Mouse (Mus musculus) spleen, adult 18-20 months (tissue): ENCODE results near the gene Pam16.
A peak's percentile ranks its signal among the peaks of the same experiment; 100 is the strongest.

Experiments
- DNase-seq, 2 experiments: peaks; one replicate each; pipeline ENCODE4 v3.0.0; 2022; ENCODE audit warnings: mixed read lengths in 2 of 2

The Pam16 gene

DNA sequence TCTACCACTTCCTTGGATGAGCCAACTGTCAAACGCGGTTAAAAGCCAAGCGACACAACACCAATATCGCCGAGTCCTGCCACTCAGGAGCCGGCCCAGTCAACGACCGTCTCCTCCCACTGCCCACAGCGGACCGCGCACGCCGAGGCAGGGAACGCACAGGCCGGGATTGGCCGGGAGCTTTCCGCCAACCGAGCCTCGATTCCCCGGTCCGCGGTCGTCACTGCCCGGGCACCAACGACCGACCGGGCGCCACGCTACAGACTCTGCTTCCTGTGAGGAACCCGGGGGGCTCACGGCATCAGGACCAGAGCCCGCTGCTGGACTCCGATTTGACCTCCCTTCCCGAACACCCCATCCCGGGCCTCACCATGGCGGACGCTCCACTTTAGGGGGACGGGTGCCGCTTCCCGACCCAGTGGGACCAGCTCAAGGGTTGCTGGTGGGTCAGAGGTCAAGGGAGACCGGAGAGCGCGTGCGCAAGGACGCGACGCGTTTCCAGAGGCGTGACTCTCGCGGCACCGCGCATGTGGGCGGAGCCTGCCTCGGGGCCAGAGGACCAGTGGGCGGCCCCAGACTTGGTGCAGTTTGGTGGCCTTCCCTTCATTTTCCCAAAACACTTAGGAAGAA is at the start of gene Pam16:
Pam16 (minus strand) TSS at position 508 of the 630 bp plus-strand sequence.
- peak; percentile 82 to 87 for DNase-seq

DNA sequence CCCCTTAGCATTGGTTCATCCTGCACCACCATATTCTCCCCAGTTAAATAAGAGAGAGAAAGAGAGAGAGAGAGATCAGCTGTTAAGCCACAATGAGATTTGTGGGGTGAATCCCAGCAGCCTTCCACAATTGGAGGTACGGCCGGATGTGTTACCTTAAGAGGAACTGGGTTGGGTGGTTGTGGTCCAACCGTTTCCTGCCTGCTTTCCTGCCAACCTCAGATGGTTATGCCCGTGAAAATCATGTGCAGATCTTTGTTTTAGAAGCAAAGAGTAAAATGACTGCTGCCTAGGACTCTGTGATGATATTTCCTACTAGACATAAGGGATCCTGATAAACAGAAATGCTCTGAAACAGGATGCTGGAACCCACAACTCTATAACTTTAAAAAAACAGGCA is 49.3 kb upstream of the Pam16 start:
- DNase-seq, result peak in 1 of 2 experiments; percentile 36

DNA sequence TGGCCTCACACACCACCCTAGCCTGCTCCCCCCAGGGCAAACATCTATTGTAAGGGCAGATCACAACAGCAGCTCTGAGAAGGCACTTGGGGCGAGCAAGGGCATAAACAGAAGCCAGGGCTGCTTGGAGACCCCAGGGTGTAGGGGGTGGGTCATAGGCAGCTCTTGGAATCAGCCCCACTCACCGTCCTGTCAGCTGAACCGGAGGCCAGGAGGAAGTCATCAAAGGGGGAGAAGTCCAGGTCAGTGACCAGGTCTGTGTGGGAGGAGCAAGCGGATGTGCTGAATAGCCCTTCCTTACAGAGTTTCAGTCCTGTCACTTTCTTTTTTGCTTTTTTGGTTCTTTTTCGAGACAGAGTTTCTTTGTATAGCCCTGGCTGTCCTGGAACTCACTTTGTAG is 45.5 kb upstream of the Pam16 start:
- no peak for DNase-seq

DNA sequence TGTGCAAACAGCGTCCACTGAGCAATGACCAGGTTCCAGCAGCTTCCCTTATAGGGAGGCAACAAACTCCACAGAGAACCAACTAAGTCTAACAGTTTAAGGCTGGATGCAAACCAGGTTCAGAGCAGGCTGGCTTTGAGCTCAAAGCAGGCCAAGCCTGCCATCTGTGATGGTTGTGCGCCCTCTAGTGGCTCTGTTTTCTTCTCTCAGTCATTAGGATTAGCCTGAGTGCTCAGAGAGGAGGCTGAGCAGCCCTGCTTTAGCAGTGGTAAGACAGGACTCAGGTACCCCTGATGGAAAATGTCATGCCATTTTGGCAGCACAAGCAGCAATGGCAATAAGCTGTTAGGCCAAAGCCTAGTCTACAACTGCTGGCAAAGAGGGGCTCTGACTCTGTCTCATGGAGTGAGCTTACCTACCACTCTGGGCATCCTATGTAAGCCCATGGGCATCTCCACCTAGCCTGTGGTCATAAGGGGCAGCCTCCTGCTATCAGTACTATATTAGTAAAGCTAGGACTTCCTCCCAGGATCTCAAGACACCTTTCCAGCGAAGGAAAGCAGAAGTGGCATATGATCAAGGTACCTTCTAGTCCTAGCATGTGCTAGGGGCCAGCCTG is 42.5 kb upstream of the Pam16 start:
- DNase-seq, result peak; percentile 51 to 83

DNA sequence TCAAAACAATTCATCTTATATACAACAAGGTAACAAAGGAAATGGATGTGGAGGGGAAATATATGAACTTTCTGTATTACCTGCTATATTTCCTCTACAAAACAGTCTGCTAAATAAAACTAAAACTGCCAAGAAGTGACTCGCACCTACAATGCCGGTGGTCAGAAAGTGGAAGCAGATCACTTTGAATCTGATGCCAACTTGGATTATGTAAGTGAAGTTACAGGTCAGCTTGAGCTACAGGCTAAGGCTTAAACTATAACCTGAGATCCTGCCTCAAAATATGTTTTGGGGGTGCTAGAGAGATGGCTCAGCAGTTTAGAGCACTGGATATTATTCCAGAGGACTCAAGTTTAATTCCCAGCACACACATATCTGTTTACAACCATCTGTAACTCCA is 40.9 kb upstream of the Pam16 start:
- no peak for DNase-seq

DNA sequence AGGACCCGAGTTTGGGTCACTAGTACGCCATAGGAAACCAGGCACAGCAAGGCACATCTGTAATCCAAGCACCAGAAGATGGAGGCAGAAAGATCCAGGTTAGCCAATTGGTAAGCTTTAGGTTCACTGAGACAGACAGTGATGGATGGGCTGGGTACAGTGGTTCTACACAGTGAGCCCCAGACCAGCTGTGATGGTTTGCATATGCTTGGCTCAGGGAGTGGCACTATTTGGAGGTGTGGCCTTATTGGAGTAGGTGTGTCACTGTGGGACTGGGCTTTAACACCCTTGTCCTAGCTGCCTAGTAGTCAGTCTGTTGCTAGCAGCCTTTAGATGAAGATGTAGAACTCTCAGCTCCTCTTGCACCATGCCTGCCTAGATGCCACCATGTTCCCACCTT is 39.0 kb upstream of the Pam16 start:
- no peak for DNase-seq

DNA sequence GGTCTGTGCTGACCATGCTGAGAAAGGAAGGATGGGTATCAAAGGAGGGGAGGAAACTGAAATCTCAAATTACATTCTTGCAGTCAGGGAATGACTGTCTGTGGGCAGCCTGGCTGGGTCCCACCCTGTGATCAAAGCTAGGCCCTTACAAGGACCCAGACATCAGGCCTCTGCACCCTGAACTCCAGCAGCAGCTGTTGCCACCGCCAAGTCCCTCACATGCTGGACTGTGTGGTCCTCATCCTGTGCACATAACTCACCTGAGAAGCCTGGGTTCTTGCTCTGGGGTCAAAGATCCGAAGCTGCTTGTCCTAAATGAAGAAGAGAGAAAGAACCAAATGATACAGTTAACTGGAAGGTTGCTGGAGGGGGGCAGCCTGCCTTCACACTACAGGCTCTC is 36.8 kb upstream of the Pam16 start:
- DNase-seq, result no peak

DNA sequence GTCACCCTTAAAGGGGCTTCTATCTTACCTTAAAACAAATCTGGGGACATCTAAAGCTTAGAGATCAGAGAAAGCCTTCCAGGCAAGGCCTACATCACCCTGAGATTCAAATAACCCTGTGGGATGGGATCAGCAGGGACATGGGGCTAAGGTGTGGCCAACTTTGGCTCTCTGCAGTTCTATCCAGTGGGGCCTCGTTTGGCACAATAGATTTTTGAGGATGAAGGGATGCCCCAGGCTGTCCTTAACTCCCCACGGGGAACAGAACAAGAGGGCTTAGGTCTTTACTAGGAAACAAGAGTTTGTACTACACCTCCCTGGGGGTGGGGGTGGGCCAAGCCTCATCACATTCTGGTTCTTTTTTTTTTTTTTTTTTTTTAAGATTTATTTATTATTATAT is 34.5 kb upstream of the Pam16 start:
- DNase-seq, result no peak

DNA sequence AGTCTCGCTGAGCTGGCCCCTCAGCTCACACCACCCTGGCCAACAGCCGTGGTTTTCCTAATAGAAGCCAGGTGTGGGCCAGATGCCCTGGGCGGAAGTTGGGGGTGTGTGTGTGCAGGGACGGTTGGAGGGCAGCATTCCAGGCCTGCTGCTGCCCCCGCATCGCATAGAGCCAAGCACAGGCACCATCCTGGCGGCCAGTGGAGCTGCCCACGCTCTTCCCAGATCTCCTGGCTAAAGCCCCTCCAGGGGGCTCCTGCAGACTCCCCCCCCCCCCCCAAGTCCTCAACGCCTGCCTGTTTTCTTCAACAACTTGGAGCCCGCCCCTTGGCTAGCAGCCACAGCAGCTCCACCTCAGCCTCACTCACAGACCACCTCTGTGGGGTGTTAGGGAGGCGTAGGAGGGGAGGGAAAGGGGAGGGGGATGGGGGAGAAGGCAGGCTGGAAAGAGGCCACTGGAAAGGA is 34.0 kb upstream of the Pam16 start:
- DNase-seq, result no peak

DNA sequence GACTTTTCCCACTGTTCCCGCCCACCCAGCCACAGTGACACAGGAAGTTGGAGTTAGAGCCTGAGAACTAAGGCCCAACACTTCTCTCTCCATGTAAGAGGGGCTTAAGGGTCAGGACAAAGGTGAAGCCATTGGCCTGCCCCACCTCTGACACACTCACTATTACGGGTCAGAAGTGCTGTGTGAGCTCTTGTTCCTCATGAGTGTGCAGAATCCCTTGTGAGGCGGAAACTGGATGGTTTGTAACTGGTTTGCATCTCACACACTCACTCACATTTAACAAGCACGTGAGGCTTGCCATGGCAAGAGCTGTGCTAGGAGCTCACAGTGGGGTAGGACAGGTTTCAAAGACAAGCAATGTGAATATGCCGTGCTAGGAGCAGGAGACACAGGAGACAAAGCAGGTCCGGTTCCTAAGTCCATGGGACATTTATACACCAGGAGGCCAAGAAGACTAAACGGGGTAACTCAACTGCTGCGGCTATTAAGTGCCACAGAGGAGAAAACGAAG is 31.8 kb upstream of the Pam16 start:
- no peak for DNase-seq

DNA sequence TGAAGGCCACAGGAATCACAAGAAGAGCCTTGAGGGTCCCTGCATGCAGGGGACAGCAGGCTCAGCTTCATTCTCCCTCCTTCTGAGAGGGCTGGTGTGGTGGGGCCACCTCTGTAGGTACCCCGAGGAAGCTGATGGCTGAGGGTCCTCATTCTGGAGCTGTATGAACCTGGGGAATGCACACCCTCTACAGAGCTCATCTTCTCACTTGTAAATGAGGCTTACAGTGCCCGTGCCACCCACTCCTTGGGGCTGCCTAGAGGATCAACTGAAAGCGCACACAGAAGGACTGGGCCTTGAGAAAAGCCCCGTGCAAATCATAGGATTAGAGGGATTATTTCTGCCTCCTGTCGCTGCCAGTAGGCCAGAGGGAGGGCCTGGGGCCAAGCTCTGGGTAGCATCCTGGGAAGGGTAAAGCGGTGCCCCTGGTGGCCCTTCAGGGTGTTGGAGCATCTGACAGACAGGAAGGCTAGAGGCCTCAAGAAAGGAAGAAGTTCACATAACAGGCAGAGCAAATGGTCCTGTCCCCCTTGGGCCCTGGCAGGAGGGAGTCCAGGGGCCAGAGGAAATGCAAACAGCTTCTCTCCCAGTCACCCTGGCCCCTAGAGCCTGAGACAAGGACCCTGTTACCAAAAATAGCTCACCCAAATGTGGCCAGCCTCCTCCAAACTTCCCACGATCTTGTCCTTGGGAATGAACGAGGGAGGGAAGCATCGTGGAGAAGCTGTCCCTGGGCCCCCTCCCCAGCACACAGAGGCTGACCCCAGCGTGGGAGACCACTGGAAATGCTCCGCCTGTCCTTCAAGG is 31.2 kb upstream of the Pam16 start:
- DNase-seq, result no peak

DNA sequence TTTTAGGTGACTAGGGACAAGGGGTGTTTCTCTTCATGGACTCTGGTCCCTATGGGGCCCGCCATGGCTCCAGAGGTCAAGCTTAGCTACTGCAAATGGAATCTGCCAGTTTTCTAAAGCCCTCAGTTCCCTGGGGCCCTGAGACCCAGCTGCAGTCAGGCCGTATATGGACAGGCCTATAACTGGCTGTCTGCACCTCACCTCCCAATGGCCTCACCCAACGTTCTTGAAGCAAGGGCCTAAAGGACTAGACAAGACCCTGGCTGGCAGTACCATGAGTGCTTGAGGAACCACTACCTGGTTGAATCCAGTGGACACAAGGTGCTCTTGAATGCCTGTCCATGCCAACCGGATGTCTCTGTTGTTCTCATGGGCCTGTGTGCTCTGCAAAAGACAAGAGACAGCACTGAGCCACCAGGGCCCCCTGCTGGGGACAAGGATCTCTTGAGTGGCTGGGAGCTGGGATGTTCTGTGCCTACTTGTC is 30.5 kb upstream of the Pam16 start:
- DNase-seq, result no peak

DNA sequence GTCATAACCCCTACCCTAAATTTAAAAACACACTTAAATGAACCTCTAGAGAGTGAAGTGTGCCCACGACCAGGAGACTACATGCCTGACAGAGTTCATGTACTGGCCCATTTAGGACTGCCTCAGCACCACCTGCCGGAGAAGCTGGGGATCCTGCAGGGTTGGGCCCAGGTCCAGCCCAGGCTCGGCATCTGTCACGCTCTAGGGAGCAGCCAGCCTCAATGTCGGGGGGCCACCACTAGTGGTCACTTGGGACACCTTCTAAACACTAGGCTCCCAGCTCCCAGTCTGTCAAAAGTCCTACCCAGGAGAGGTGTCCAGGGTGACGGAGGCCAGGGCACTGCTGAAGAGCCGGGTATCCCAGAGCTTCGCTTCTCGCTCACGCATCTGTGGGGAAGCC is 29.9 kb upstream of the Pam16 start:
- no peak for DNase-seq

DNA sequence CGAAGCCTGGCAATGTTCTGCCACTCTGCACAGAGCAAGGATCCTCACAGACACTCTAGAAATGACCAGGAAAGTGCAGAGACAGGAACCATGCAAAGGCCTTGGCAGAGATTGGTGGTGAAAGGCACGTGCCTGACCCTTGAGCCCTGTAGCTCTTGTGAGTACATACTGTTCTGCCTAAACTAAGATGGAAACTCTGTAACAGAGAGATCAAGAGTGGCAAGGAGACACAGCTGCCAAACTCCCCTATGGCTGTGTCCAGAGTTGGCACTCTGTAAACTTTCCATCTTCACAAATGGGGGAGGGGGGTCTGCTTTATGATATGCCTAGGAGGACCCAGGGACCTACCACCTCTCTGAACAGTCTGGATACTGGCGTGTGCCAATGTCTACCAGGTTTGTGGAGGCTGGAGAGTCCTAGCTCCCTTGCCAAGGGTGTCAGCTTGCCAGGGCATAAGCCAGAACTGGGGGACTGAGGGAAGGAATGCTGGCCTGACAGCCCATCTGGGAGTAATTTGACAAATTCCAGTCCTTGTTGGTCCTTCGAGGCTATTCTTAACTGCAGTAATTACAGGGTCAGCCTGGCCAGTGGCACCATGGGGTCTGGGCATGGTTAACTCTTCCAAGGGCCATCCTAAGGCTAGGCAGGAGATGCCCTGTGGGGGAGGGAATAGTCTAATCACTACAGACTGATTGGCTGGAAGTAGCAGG is 28.1 kb upstream of the Pam16 start:
- DNase-seq, result no peak

DNA sequence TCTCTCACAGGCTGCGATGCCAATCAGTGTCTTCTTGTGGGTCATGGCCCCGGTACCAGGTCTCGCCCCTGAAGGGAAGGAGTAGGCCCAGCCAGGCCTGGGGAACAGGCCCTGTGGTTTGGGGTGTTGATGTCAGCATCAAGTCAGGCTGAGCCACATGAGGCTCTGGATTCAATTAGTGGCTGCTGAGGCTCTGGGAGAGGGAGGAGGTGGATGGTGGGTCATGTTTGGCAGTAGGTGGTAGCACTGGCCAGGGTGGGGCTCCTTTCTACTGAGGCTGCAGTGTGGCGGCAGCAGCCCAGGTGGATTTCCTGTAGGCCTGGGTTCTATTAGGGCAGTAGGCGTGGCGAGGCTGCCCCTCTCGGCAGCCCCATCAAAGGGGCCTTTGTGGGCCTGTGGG is 26.8 kb upstream of the Pam16 start:
- no peak for DNase-seq

DNA sequence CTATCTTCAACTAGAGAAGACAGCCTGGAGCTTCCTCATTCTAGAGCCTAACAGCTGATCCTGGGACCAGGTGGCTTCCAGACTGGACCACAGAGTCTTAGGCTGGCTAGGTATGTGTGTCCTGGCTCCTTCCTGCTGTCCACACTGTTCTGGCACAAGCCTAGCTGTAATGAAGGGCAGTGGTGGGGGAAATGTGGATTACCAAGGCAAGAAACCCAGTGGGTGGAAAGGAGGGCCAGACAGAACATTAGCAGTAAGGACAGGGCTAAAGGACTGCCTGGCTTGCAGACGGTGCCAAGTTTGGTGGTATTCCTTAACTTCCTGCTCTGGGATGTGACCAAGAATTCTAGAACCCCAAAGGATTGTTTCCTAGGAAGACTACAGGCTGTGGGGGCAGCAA is 26.3 kb upstream of the Pam16 start:
- no peak for DNase-seq

DNA sequence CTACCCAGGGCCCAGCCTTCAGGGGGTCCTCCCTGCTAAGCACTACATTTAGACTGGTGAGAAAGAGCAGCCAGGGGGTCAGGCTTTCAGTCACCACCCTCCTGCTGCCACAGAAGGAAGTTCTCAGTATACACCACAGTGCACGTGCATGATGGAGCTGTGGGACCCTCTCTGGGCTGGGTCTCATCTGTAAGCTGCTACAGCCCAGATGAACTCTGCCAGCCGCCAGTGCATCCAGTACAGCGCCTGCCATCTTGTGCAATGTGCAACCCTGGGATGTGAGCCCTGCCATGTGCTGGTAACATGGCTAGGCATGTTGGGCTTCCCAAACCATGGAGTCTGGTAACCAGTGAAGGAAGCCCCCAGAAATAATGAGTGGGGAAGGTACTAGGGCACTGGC is 25.4 kb upstream of the Pam16 start:
- DNase-seq, result no peak

DNA sequence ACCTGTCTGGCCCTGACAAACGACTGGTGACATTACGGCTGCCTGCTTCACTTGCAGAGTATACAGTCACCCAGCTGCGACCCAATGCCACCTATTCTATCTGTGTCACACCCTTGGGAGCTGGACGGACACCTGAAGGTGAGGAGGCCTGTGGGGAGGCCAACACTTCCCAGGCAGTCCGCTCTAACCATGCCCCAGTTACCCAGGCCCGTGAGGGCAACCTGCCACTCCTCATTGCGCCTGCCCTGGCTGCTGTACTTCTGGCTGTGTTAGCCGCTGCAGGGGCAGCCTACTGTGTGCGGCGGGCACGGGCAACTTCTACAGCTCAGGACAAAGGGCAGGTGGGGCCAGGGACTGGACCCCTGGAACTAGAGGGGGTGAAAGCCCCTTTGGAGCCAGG is 24.9 kb upstream of the Pam16 start:
- DNase-seq, result no peak

DNA sequence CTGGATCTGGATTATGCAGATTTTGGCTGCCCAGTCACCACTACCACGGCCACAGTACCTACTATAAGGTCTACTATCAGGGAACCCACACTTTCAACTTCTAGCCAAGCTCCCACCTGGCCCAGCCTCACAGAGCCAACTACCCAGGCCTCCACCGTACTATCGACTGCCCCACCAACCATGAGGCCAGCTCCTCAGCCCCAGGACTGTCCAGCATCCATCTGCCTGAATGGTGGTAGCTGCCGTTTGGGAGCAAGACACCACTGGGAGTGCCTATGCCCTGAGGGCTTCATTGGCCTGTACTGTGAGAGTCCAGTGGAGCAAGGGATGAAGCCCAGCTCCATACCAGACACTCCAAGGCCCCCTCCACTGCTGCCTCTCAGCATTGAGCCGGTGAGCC is 24.4 kb upstream of the Pam16 start:
- DNase-seq, result no peak

DNA sequence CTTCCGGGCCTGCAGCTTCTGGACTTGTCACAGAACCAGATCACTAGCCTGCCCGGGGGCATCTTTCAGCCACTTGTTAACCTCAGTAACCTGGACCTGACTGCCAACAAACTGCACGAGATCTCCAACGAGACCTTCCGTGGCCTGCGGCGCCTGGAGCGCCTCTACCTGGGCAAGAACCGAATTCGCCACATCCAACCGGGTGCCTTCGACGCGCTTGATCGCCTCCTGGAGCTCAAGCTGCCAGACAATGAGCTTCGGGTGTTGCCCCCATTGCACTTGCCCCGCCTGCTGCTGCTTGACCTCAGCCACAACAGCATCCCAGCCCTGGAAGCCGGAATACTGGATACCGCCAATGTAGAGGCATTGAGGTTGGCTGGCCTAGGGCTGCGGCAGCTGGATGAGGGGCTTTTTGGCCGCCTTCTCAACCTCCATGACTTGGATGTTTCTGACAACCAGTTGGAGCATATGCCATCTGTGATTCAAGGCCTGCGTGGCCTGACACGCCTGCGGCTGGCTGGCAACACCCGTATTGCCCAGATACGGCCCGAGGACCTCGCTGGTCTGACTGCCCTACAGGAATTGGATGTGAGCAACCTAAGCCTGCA is 23.7 kb upstream of the Pam16 start:
- no peak for DNase-seq

DNA sequence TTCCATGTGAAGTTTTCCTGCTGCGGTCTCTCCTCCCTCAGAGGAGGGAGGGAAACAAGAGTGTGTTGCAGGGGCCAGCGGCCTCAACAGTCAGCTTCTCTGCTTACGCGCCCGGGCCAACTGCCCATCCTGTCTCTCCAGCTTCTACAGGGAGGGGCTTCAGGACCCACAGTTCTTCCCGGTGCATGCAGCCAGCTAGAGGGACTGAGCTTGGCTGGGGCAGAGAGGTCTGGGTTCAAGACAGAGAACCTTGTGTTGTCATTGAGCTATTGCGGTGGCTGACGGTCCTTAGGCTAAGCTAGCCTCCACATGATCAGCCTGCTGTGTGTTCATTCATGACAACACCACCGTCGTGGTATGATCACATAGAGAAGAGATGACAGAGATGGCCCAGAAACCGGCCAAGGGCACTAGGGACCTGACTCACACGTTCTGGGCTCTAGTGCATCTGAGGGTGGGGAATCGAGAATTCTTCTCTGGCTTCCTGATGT is 22.9 kb upstream of the Pam16 start:
- no peak for DNase-seq

DNA sequence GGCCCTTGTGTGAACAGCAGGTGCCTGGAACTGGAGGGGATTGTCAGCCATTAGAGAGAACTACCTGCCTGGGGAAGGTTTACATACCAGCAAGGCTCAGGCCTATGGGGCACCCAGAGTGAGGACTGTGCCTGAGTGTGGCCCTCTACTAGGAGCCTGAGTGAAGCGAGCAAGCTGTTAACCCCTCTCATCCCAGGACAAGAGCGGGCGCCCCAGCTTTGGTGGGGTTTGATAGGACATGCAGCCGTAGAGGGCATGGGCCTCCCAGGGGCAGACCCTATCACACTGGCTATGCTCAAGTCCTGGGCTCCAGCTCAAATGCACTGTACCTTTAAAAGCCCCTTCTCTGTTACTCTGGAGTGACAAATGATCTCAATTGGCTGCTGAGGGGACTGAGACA is 22.0 kb upstream of the Pam16 start:
- DNase-seq, result no peak

DNA sequence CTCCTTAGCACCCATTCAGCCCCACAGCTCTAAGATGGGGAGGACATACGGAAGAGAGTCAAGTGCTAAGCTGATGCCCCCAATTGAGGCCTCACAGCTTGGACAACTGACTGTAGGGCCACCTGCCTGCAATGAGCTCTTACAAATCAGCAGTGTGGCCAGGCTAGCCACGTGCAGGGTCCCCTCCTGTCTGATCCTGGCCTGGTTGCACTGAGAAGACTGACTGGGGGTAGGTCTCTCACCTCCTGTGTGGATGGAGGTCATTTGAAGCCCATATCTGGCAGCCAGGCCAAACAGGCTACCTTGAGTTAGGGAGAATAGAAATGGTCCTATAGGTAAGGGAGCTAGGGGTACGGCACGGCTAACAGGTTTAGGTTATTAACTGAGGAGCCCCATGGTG is 21.1 kb upstream of the Pam16 start:
- DNase-seq, result no peak
